Mouse (Mus musculus) natural killer cell, adult 2 months (primary cell): Measurements from ENCODE around the gene Vmn1r122.
"Not testable (repeated sequence)": the region's sequence is repeated elsewhere in the genome, so short reads cannot be mapped to it uniquely, and the experiment has no call there.

ENCODE experiments used
- DNase-seq, 2 experiments: peaks; one replicate each; pipeline ENCODE4 v3.0.0; 2022; ENCODE audit warnings: low spot score in 2 of 2

Gene Vmn1r122

GRCm38 (mm10) chr7:21134028-21134427 is at the start of gene Vmn1r122:
Gene Vmn1r122, minus strand, starts transcription at chr7:21134128.
- DNase-seq, result not testable (repeated sequence)

GRCm38 (mm10) chr7:21161885-21162284 is 28.0 kb upstream of the Vmn1r122 start, which contains the start of gene Vmn1r123:
Gene Vmn1r123, plus strand, starts transcription at chr7:21162185.
- not testable (repeated sequence) for DNase-seq

GRCm38 (mm10) chr7:21098413-21098812 is 35.5 kb downstream of the Vmn1r122 start, which contains the start of gene Vmn1r121:
Gene Vmn1r121, minus strand, starts transcription at chr7:21098513.
- DNase-seq, result not testable (repeated sequence)
